Mouse (Mus musculus) ES-E14 (cell line): ENCODE measurements at regions not wholly inside any gene's neighbourhood (a gene's known extent, or its start where the extent isn't known, plus 50 kb on each side); places are given as distances from the start of the nearest gene placed in this dataset.

Source experiments
- HCFC1 ChIP-seq: IDR thresholded peaks from 2 replicates; pipeline ENCODE4 v1.6.1; 2012; ENCODE audit warnings: low read length, inconsistent platforms, borderline replicate concordance; ENCODE audit not compliant: insufficient read depth
- ZC3H11A ChIP-seq: IDR thresholded peaks from 2 replicates; pipeline ENCODE4 v1.6.1; 2012; ENCODE audit warnings: low read depth, mild to moderate bottlenecking, inconsistent platforms, low read length, borderline replicate concordance

DNA sequence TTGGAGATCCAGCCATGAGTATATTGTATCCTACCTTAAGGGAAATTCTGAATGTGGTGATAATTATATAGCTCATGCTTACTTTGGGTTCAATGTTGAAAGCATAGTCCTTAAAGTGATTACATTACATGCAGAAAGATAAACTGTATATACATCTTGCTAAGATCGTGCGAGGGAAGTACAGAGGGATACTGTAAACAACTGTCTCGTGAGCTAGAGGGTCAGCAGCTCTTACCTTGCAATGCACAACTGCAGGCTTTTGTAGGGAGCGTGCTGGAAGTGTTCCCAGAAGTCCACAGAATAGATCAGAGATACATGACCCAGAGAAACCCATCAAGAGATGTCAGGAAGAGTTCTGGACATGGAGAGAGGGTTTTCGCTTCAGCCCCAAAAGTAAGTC is 65.6 kb upstream of the Arhgap28 start:
- TF ChIP-seq HCFC1 (no peak), ZC3H11A (no peak)
